Mouse (Mus musculus): ENCODE results near the gene Nav2.

Gene Nav2

GRCm38 (mm10) chr7:49633375-49633956 lies 725.0 kb downstream of the Nav2 start:
- in situ Hi-C loops (cut with MboI; ENCODE audit: low pct_unique_long_range_greater_than_20kb in 1 of 2, low sequenced_read_pairs in 2 of 2, unreplicated experiment in 1 of 2): no loop called here

GRCm38 (mm10) chr7:49634291-49635073 lies 726.0 kb downstream of the Nav2 start:
- in situ Hi-C loops (cut with MboI; ENCODE audit: low pct_unique_long_range_greater_than_20kb in 1 of 2, low sequenced_read_pairs in 2 of 2, unreplicated experiment in 1 of 2): no loop called here

GRCm38 (mm10) chr7:49635074-49635621 lies 726.6 kb downstream of the Nav2 start:
- in situ Hi-C loops (cut with MboI; ENCODE audit: low pct_unique_long_range_greater_than_20kb in 1 of 2, low sequenced_read_pairs in 2 of 2, unreplicated experiment in 1 of 2): no loop called here

GRCm38 (mm10) chr7:49635971-49636370 lies 727.5 kb downstream of the Nav2 start:
- in situ Hi-C loops (cut with MboI; ENCODE audit: low pct_unique_long_range_greater_than_20kb in 1 of 2, low sequenced_read_pairs in 2 of 2, unreplicated experiment in 1 of 2): no loop called here

GRCm38 (mm10) chr7:49636491-49637115 lies 728.1 kb downstream of the Nav2 start, which contains the start of gene Dbx1:
Gene Dbx1, minus strand, starts transcription at chr7:49636849.
- in situ Hi-C loops (cut with MboI; ENCODE audit: low pct_unique_long_range_greater_than_20kb in 1 of 2, low sequenced_read_pairs in 2 of 2, unreplicated experiment in 1 of 2): no loop called here

GRCm38 (mm10) chr7:49637281-49637680 lies 728.8 kb downstream of the Nav2 start:
- in situ Hi-C loops (cut with MboI; ENCODE audit: low pct_unique_long_range_greater_than_20kb in 1 of 2, low sequenced_read_pairs in 2 of 2, unreplicated experiment in 1 of 2): no loop called here

GRCm38 (mm10) chr7:49637851-49638663 lies 729.5 kb downstream of the Nav2 start:
- in situ Hi-C loops (cut with MboI; ENCODE audit: low pct_unique_long_range_greater_than_20kb in 1 of 2, low sequenced_read_pairs in 2 of 2, unreplicated experiment in 1 of 2): no loop called here

GRCm38 (mm10) chr7:49638941-49639776 lies 730.6 kb downstream of the Nav2 start:
- in situ Hi-C loops (cut with MboI; ENCODE audit: low pct_unique_long_range_greater_than_20kb in 1 of 2, low sequenced_read_pairs in 2 of 2, unreplicated experiment in 1 of 2): no loop called here

- in situ Hi-C loops (cut with MboI; ENCODE audit: low pct_unique_long_range_greater_than_20kb in 1 of 2, low sequenced_read_pairs in 2 of 2, unreplicated experiment in 1 of 2): no loop called here
Measured at GRCm38 (mm10) chr7:49639864-49640708, 731.6 kb downstream of the Nav2 start.

GRCm38 (mm10) chr7:49640709-49641305 lies 732.3 kb downstream of the Nav2 start:
- in situ Hi-C loops (cut with MboI; ENCODE audit: low pct_unique_long_range_greater_than_20kb in 1 of 2, low sequenced_read_pairs in 2 of 2, unreplicated experiment in 1 of 2): no loop called here

Data from mouse embryonic stem cell (cell line).